Mouse (Mus musculus): Measurements from ENCODE around the gene Ebf3.
A peak's percentile ranks its signal among the peaks of the same experiment; 100 is the strongest.

Gene Ebf3

DNA sequence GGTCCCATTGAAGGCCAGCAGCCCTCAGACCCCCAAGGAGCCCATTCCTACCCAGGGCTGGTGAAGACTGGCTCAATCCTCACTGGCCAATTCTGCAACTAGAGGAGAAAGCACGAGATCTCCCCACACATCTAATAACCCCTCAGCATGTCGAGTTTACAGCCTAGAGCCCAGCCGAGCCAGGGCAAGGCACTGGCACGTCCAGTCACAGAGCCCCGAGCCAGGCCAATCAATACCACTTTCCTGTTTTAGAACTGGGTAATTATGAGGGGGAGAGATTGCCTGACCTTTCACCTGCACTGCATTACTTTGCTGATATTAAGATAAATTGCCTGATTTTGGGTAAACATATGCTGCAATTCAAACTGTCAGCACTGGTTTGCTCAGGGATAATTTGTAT is 105.7 kb downstream of the Ebf3 start:
- no peak for DNase-seq (ENCODE audit: low read depth, low spot score)

DNA sequence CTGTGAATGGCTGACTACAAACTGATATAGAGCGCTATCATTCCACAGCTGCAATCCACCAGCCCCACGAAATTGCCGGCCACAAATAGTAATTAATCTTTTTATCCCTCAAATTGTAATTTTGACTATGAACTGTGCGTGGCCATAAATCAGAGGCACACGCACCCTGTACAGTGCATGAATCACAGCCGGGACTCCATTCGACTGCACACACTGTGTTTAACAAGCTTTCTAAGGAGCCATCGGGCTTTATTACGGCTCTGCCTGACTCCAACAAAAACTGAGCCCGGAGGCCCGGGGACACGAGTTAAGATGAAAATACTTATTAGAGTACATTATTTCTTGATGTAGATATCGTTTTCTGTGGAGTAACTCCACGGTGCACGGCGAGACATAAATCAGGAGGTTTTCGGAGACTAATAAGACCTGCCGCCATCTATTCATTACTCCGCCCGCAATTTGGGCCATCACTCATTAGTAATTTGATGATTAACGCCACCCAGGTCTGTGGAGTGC is 107.4 kb downstream of the Ebf3 start:
- DNase-seq (ENCODE audit: low read depth, low spot score) = no peak

DNA sequence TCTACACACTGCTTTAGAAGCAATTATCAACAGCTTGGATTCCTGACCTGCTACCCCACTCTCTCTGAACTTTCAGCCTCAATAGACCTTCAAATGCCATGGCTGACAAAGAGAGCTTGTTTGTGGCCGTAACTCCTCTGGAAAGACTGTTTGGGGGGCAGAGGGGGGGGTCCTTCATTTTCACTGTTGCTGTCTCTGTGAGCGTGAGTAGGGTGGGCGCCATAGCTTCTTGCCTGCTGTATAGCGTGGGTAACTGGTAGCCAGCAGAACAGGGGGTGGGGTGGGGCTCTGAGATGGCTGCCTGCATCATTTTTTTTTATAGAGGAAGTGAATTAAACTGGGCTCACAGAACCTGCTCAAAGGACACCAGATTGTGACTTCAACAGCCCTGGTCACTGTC is 114.7 kb downstream of the Ebf3 start:
- no peak for DNase-seq (ENCODE audit: low read depth, low spot score)

DNA sequence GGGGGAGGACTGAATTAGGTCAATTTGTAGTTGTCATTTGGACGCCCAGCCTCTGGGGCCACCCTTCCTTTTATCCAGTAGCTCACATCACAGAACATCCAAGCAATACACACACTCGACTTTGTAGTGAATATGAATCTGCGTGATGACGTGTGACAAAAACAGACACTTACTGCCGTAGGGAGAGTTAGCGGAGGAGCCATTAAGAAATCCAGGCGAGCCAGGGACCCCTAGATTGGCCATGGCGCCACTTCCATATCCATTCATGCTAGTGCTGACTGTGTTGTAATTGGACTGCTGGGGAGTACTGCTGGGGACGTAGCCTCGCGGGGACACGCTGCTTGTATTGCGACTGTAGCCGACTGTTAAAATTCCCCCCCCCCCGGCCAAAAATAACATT is 115.3 kb downstream of the Ebf3 start:
- DNase-seq (ENCODE audit: low read depth, low spot score) = no peak

DNA sequence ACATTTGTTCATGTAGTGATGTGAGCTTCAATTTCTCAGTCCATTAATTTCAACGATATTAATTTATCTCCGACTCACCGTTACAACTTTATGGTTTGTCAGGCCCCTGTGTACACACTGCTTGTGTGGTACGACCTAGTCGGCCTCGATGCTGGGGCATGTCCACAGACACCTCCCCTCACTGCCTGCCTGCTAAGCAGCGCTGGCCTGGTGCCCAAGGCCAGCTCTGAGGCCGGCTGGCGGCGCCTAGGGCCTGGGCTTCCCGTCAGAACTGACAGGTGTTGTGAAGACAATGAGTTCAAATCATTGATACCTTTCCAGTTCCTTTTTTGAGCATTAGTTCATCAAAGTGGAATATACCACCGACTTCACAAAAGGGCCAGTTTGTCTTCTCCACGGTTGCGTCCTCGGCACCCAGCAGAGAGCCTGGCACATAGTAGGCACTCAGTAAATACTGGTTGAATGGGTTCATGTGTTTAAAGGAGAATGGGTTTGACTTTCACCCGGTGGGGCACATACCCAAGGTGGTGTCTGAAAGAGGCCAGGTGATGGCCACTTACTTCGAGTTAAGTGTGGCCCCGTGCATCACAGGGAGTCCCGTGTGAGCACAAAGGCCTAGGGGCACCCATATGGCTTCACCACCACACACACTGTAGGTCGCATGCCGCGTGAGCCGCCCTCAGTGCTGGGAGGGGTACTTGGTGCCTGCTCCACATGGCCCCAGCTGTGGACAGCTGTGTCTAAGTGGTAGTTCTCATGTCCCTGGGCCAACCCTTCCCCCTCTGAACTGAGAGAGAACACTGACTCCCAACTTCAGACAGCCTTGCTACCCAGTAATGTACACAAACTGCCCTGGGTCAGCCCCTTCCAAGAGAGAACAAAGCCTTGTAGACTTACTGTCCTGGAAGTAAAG is 116.9 kb downstream of the Ebf3 start:
- DNase-seq (ENCODE audit: low read depth, low spot score) = no peak

DNA sequence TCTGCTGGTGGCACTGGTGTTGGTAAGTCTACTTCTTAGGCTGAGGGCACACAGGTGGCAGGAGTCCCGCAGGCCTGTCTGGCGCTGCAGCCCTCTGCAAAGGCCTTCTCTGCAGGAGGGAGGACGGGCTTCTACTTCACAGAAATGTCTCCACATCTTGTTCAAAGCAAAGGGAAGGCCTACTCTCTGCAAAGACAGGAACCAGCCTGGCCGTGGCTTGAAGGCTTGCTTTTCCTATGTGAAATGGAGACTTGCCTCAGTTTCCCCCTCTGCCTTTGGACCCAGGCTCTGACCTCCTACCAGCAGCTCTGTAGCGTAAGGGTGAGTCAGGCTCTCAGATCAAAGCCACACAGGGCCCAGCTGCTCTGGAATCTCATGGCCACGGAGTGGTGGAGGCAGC is 117.7 kb downstream of the Ebf3 start:
- DNase-seq (ENCODE audit: low read depth, low spot score) = no peak

DNA sequence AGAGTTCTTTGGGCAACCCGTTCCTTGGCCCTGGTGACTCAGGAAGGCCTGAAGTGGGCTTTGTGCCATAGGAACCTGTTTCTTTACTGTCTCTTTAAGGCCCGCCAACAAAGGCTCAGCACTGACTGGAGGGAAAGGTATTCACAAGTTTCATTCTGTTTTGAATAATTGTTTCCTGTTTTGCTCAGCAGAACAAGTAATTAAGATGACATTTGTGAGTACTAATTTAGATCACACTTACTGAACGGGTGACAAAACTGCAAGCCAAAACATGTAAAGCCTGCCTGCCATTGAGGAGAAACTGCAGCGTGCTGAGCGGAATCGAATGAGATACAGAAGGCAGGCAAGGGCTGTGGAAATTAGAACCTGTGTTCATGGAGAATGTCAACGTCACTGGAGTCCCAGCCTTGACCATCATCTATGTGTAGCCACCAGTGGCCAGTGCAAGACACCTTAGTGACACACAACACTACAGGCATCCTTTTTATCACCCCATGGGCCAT is 121.4 kb downstream of the Ebf3 start:
- no peak for DNase-seq (ENCODE audit: low read depth, low spot score)

DNA sequence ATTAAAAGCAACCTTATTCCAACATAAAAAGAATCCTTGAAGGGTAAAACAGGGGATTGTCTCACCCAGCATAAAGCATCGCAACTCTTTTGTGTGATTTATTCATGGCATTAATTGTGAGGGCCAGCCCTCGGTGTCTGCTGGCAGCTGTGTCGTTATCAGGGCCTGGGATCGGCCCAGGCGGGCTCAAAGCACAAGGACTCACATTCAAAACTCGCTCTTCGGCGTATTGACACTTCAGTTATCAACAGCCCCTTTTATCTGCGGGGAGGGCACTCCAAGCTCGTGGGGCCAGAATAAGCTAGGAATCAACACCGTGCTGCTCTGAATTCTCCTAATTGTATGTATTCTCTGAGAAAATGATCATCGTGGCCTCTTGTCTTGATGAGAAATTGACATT is 122.4 kb downstream of the Ebf3 start:
- no peak for DNase-seq (ENCODE audit: low read depth, low spot score)

DNA sequence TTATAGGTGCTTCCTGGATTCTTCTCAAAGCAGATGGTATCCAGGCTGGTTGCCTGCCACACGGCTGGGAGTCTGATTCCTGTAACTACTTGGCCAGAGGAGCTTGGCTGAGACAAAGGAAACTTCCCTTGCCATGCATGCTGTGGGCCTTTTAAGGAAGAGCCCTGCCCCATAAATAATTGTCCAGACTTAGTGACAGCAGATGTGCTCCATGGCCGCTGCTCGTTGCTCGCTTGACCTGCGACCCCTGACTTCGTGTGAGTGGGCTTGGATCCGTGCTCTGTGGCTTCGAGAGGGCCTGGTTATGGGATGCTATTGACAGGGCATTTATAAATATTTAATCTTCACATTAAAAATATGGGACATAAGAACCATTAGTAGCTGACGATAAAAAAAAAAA is 142.0 kb downstream of the Ebf3 start:
- DNase-seq (ENCODE audit: low read depth, low spot score) = no peak

DNA sequence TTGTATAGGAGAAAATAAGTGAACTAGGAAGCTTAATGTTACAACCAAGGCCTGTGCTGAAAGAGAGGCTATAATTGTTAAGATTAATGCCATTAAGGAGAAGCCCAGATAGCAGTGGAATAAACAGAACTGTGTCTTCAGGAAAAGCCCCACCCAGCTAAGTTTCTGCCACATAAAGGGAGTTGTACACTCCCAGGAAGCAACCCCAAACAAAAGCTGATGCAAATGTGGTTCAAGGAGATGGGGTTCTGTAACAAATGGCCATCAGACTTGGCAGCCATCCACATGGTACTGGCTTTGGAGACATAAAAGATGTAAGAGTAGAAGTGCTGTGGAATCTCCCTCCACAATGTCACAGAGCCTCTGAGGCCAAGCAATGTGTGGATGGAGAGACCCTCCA is 155.2 kb downstream of the Ebf3 start:
- DNase-seq (ENCODE audit: low read depth, low spot score) = peak; percentile 16

DNA sequence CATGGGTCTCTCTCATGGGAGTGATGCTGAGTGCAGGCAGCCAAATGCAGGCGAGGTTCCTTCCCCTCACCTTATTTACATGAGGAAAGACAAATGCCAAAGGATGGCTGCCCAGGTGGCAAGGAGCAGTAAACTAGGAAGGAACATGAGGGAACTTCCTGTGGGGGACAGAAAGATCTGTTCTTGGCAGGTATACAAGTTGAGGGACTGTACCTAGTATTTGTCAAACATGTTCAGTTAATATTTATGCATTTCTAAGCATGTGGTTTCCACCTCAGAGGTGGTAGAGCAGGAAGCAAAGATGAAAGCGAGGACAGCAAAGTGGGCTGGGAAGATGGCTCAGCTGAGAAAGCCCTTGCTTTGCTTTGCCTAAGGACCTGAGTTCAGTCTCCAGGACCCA is 159.6 kb downstream of the Ebf3 start:
- no peak for DNase-seq (ENCODE audit: low read depth, low spot score)

DNA sequence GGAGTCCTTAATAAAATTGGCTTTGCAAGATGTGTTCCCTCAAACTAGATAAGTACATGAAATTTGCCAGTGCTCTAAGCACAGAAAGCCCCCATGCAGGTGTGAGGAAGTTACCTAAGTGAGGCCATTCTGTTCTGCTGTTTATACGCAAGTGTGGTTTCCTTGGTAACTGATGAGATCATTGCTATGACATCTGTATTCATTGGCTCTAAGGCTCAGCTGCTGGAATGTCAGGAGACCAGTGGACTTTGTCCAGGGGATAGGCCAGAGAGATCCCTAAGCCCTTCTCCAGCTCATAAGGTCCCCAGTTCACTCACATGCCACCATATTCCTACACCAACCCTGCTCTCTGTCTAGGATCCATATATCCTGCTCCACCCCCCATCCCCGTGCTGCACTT is 162.4 kb downstream of the Ebf3 start:
- no peak for DNase-seq (ENCODE audit: low read depth, low spot score)

DNA sequence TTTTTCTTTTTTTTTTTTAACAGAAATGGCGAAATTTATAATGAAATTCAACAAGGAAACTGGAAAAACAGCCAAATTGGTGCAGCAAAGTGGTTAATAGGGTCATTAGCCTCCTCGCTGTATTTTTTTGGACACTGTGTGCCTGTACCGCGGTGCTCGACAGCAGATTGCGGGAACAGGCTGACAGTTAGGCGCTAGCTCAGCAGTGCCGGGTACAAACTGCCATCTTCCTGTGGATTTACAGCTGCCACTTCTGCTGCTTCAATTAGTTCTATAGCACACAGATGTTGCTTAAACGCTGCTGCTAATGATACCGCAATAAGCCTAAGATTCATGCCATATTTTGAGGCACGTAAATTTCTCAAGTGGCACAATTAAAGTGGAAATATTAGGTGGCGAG is 167.1 kb downstream of the Ebf3 start:
- no peak for DNase-seq (ENCODE audit: low read depth, low spot score)

Measured in ES-CJ7 (cell line).